Mouse (Mus musculus) olfactory bulb, adult 2 months (tissue): ENCODE results near the gene Thsd7a.

Source experiments
- CTCF ChIP-seq: fragments of 200-500 bp; IDR thresholded peaks from 2 replicates; pipeline ENCODE4 v1.5.1; 2012; ENCODE audit warnings: low read depth, mild to moderate bottlenecking, low read length, moderate library complexity; ENCODE audit not compliant: insufficient read depth
- POLR2A ChIP-seq: fragments of 200-500 bp; IDR thresholded peaks from 2 replicates; pipeline ENCODE4 v1.6.1; 2012; ENCODE audit warnings: mild to moderate bottlenecking, low read depth, low read length, moderate library complexity; ENCODE audit not compliant: insufficient read depth

- TF ChIP-seq POLR2A = no peak
- TF ChIP-seq CTCF = no peak
Measured at GRCm38 (mm10) chr6:12353573-12353972, 395.6 kb downstream of the Thsd7a start.
